Mouse (Mus musculus) liver (tissue): Measurements from ENCODE around the gene Ripor3.
A peak's percentile ranks its signal among the peaks of the same experiment; 100 is the strongest.

Source experiments
- DNase-seq: peaks from one replicate; pipeline ENCODE4 v3.0.0-alpha.2; 2020; ENCODE audit warnings: mixed read lengths

Gene Ripor3

GRCm38 (mm10) chr2:167984946-167985345, 25.5 kb downstream of the Ripor3 start:
- no peak for DNase-seq

- no peak for DNase-seq
Observed at GRCm38 (mm10) chr2:167984371-167984770, 26.0 kb downstream of the Ripor3 start.

GRCm38 (mm10) chr2:167982646-167983045, 27.8 kb downstream of the Ripor3 start:
- peak; percentile 64 for DNase-seq

- no peak for DNase-seq
Observed at GRCm38 (mm10) chr2:167980391-167980790, 30.0 kb downstream of the Ripor3 start.

- DNase-seq, result no peak
Observed at GRCm38 (mm10) chr2:167978271-167978670, 32.1 kb downstream of the Ripor3 start.

GRCm38 (mm10) chr2:167975746-167976145, 34.7 kb downstream of the Ripor3 start:
- DNase-seq, result no peak

GRCm38 (mm10) chr2:167972809-167973208, 37.6 kb downstream of the Ripor3 start:
- DNase-seq, result no peak

GRCm38 (mm10) chr2:167972146-167972545, 38.3 kb downstream of the Ripor3 start:
- no peak for DNase-seq

- no peak for DNase-seq
Observed at GRCm38 (mm10) chr2:167969851-167970541, 40.4 kb downstream of the Ripor3 start.

- DNase-seq, result no peak
Observed at GRCm38 (mm10) chr2:167968504-167968903, 41.9 kb downstream of the Ripor3 start.

- no peak for DNase-seq
Observed at GRCm38 (mm10) chr2:167965911-167966310, 44.5 kb downstream of the Ripor3 start.

GRCm38 (mm10) chr2:167964320-167964719, 46.1 kb downstream of the Ripor3 start:
- no peak for DNase-seq

GRCm38 (mm10) chr2:167963778-167964300, 46.6 kb downstream of the Ripor3 start:
- no peak for DNase-seq

GRCm38 (mm10) chr2:167963176-167963575, 47.2 kb downstream of the Ripor3 start:
- no peak for DNase-seq

- DNase-seq, result no peak
Observed at GRCm38 (mm10) chr2:167962347-167962746, 48.1 kb downstream of the Ripor3 start.

- DNase-seq, result no peak
Observed at GRCm38 (mm10) chr2:167960584-167960983, 49.8 kb downstream of the Ripor3 start.

GRCm38 (mm10) chr2:167959996-167960395, 50.4 kb downstream of the Ripor3 start:
- no peak for DNase-seq

GRCm38 (mm10) chr2:167959384-167959911, 51.0 kb downstream of the Ripor3 start:
- no peak for DNase-seq

- DNase-seq, result peak; percentile 49
Observed at GRCm38 (mm10) chr2:167958843-167959242, 51.6 kb downstream of the Ripor3 start.

GRCm38 (mm10) chr2:167958082-167958788, 52.2 kb downstream of the Ripor3 start:
- no peak for DNase-seq

- no peak for DNase-seq
Observed at GRCm38 (mm10) chr2:167957539-167957938, 52.9 kb downstream of the Ripor3 start.

GRCm38 (mm10) chr2:167954928-167955327, 55.5 kb downstream of the Ripor3 start:
- DNase-seq, result no peak

- no peak for DNase-seq
Observed at GRCm38 (mm10) chr2:167953819-167954218, 56.6 kb downstream of the Ripor3 start.
